Mouse (Mus musculus): ENCODE data around the gene Cfap221. TPM values are rescaled to one million over a fixed set of nuclear protein-coding genes. Genes with fewer than 3 reads are reported as not detected.
A peak's percentile ranks its signal among the peaks of the same experiment; 100 is the strongest.

The Cfap221 gene
- total RNA-seq (2012; rRNA removed) = not detected in 2 replicates
- polyA plus RNA-seq (2012; ENCODE audit: insufficient read depth in 1 of 2, insufficient read length in 2 of 2, low read depth in 1 of 2, low replicate concordance in 2 of 2, missing spikeins in 1 of 2) = not detected

- H3K36me3 ChIP-seq (ENCODE audit: control insufficient read depth in 1 of 2, insufficient read depth in 2 of 2, low read length in 2 of 2) = no peaks in the 10 kb centered on the region
- peaks cover 0 to 2% of the 10 kb centered on the region in 2 experiments; a peak in 1 of 4 replicates for H3K4me1 ChIP-seq (ENCODE audit: control insufficient read depth in 1 of 2, insufficient read depth in 2 of 2, low read length in 2 of 2)
- peak; percentile 94 for DNase-seq (ENCODE audit: low read depth, low spot score)
- H3K9me3 ChIP-seq (replicated peaks; ENCODE audit: insufficient read depth, low read length) = no peaks in the 10 kb centered on the region
- no peak within 1 kb of the TSS for H3K27ac ChIP-seq (ENCODE audit: control insufficient read depth, low read depth, low read length)
- TF ChIP-seq POLR2A (IDR thresholded peaks at IDR 0.05; ENCODE audit: control insufficient read depth in 1 of 2, insufficient read depth in 1 of 2, low read depth in 1 of 2, low read length in 2 of 2, poor library complexity in 1 of 2) (no peak), TBP (IDR thresholded peaks at IDR 0.05; ENCODE audit: low read depth, low read length) (no peak), HCFC1 (IDR thresholded peaks at IDR 0.05; ENCODE audit: low read depth, low read length) (peak; percentile 68), MAFK (IDR thresholded peaks at IDR 0.05; ENCODE audit: borderline replicate concordance, low read depth, low read length) (no peak), USF1 (IDR thresholded peaks at IDR 0.05; ENCODE audit: low read depth, low read length) (no peak), SIN3A (IDR thresholded peaks at IDR 0.05; ENCODE audit: low read length) (peak; percentile 92), RAD21 (IDR thresholded peaks at IDR 0.05; ENCODE audit: low read depth, low read length) (no peak), GATA1 (IDR thresholded peaks at IDR 0.05; ENCODE audit: low read depth, low read length) (no peak), BHLHE40 (IDR thresholded peaks at IDR 0.05; ENCODE audit: borderline replicate concordance, low read depth, low read length) (no peak), ELF1 (IDR thresholded peaks at IDR 0.05; ENCODE audit: low read depth, low read length) (peak; percentile 62), USF2 (IDR thresholded peaks at IDR 0.05; ENCODE audit: borderline replicate concordance in 1 of 2, insufficient read depth in 1 of 2, low read depth in 1 of 2, low read length in 2 of 2) (no peak), EP300 (IDR thresholded peaks at IDR 0.05; ENCODE audit: low read depth in 1 of 2, low read length in 2 of 2) (no peak), MAX (IDR thresholded peaks at IDR 0.05; ENCODE audit: low read length) (no peak), POLR2AphosphoS5 (IDR thresholded peaks at IDR 0.05; ENCODE audit: borderline replicate concordance, low read depth, low read length) (no peak), SMC3 (IDR thresholded peaks at IDR 0.05; ENCODE audit: low read depth, low read length) (no peak), KAT2A (conservative IDR thresholded peaks at IDR 0.05; ENCODE audit: low read depth, low read length) (no peak), MAZ (IDR thresholded peaks at IDR 0.05; ENCODE audit: low read depth, low read length) (no peak; the same call in 1 of the 2 replicates), MXI1 (IDR thresholded peaks at IDR 0.05; ENCODE audit: low read depth, low read length) (peak; percentile 78), TAL1 (IDR thresholded peaks at IDR 0.05; ENCODE audit: low read length) (no peak), NRF1 (IDR thresholded peaks at IDR 0.05; ENCODE audit: insufficient read depth, low read depth, low read length, poor library complexity, severe bottlenecking) (no peak), CHD2 (IDR thresholded peaks at IDR 0.05; ENCODE audit: low read length) (no peak), POLR2AphosphoS2 (IDR thresholded peaks at IDR 0.05; ENCODE audit: low read length) (no peak), MEF2A (IDR thresholded peaks at IDR 0.05; ENCODE audit: extremely low read depth, insufficient replicate concordance, low read depth, low read length, poor library complexity, severe bottlenecking) (no peak), CTCF (IDR thresholded peaks at IDR 0.05 in 2 of 3, conservative IDR thresholded peaks at IDR 0.05 in 1 of 3; ENCODE audit: control insufficient read depth in 1 of 3, insufficient read depth in 1 of 3, low read depth in 2 of 3, low read length in 3 of 3, poor library complexity in 1 of 3, severe bottlenecking in 1 of 3) (no peak), ZNF384 (IDR thresholded peaks at IDR 0.05; ENCODE audit: low read depth, low read length) (no peak), UBTF (IDR thresholded peaks at IDR 0.05; ENCODE audit: borderline replicate concordance, insufficient read depth, low read depth, low read length) (no peak), E2F4 (IDR thresholded peaks at IDR 0.05; ENCODE audit: borderline replicate concordance, low read depth, low read length) (no peak), MYB (IDR thresholded peaks at IDR 0.05; ENCODE audit: low read depth, low read length) (no peak), ZMIZ1 (IDR thresholded peaks at IDR 0.05; ENCODE audit: low read depth, low read length) (no peak), NELFE (IDR thresholded peaks at IDR 0.05; ENCODE audit: low read depth, low read length) (no peak), TCF12 (IDR thresholded peaks at IDR 0.05; ENCODE audit: low read depth, low read length) (no peak), CHD1 (IDR thresholded peaks at IDR 0.05; ENCODE audit: low read depth, low read length) (0 out of 2 replicates have a peak, but pooled peaks have one; percentile 88)
- H3K27me3 ChIP-seq (ENCODE audit: control insufficient read depth in 1 of 2, insufficient read depth in 2 of 2, low read length in 2 of 2) = no peaks in the 10 kb centered on the region; a peak in 2 of 4 replicates
- no peaks in the 10 kb centered on the region for H3K79me2 ChIP-seq (ENCODE audit: control insufficient read depth, insufficient read depth, low read length, poor library complexity)
- H3K4me3 ChIP-seq (ENCODE audit: control insufficient read depth in 1 of 2, insufficient read depth in 1 of 2, low read depth in 2 of 2, low read length in 2 of 2) = peak within 1 kb of the TSS; percentile 65 to 76
- H3K9ac ChIP-seq (ENCODE audit: control insufficient read depth, low read depth, low read length, poor library complexity, severe bottlenecking) = peak within 1 kb of the TSS; percentile 50
Observed at GRCm38 (mm10) chr1:119996798-119997581, at the start of gene Cfap221. Gene Cfap221, minus strand, starts transcription at chr1:119997234.

All from MEL (cell line).